Mouse (Mus musculus): ENCODE results near the gene Plppr3.

Plppr3 gene

GRCm38 (mm10) chr10:79853392-79853791 is 21.0 kb downstream of the Plppr3 start:
- DNase-seq (ENCODE audit: low read depth, low spot score) = peak; percentile 68

GRCm38 (mm10) chr10:79852827-79853226 is 21.6 kb downstream of the Plppr3 start:
- no peak for DNase-seq (ENCODE audit: low read depth, low spot score)

- peak; percentile 46 for DNase-seq (ENCODE audit: low read depth, low spot score)
Measured at GRCm38 (mm10) chr10:79852107-79852789, 22.2 kb downstream of the Plppr3 start.

- DNase-seq (ENCODE audit: low read depth, low spot score) = no peak
Measured at GRCm38 (mm10) chr10:79851653-79852052, 22.8 kb downstream of the Plppr3 start.

GRCm38 (mm10) chr10:79849941-79850628 is 24.3 kb downstream of the Plppr3 start:
- DNase-seq (ENCODE audit: low read depth, low spot score) = peak; percentile 52

GRCm38 (mm10) chr10:79846553-79846952 is 27.9 kb downstream of the Plppr3 start:
- DNase-seq (ENCODE audit: low read depth, low spot score) = no peak

DNA sequence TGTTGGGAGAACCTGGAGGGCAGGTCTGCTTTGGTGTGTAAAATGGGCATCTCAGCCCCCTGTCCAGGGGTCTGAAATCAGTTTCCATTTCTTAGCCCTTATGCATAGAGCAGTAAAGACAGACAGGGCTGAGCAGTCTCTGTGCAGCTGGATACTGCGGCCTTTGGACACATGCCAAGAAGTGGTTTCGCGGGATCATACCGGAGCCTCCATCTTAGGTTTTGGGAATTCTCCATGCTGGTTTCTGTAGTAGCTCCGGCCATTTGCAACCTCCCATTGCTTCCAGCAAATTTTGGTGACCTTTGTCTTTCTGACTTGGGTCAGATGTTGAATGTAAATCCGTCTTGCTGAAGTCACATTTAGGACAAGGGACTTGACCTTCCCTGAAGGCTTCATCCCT is 31.0 kb downstream of the Plppr3 start:
- no peak for DNase-seq (ENCODE audit: low read depth, low spot score)

DNA sequence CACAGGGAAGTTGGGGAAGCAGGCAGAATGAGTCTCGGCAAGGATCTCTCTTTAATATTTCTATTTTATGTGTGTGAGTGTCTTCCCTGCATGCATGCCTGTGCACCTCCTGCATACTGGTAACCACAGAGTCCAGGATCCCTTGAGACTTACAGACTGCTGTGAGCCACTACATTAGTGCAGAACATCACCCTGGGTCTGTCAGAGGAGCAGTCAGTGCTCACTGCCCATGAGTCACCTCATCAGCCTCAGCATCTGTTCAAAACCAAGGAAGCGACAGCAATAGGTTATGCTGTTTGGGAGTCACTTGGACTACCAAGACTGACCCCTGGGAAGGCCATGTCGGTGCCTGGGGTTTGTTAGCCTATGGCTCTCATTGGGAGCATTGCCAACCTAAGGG is 32.1 kb downstream of the Plppr3 start:
- DNase-seq (ENCODE audit: low read depth, low spot score) = no peak

DNA sequence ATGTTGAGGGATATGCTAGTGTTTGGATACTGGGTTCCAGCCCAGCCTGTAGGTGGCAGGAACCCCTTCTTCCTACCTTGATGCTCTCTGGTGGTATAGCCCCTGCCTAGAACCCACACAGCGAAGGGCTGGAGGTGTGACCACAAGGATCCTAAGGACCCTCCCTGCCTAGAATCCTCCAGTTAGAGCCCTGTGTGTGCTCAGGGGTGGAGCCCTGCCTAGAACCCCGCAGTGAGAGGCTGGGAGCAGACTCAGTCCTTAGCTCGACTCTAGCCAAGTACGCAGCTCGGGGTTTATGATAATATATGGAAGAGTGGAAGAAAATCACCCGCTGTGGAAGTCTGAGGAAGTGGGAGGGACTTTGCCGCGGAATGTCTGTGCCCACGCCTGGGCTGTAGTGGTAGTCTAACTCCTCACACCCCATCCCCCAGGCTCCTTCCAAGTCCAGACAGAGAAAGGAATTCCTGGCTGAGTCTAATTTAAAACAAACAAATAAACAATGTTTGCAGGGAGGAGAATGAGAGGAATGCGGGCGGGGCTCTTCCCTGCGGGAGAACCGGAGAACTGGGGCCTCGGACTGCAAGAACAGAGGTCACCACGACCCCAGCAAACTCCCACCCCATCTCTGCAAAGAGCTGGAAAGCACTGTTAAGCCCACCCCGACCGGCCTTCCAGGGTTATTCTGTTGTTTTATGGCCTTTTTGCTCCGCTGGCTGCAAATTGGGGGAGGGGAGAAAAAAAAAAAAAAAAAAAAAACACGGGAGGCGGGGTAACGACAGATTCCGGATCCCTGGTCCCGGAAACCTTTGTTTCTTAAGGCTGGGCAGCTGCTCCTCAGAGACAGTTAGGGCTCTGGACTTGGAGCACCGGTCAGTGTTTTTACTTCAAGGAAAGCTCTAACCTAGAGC is 33.5 kb downstream of the Plppr3 start:
- peak; percentile 19 for DNase-seq (ENCODE audit: low read depth, low spot score)

DNA sequence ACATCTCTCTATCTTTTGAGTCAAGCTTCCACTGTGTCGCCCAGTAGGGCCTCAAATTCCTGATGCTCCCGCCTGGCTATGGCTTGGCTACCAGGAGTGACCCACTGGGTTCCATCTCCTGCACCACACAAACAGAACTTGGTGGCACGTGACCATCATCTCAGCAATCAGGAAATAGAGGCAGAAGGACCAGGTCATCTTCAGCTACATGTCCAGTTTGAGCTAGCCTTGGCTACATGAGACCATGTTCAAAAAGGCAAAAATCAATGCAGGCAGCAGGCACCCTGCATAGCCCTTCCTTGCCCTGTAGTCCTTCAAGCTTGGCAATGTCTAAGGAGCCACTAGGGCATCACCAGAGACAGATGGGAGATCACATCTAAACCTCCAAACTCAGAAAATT is 34.3 kb downstream of the Plppr3 start:
- DNase-seq (ENCODE audit: low read depth, low spot score) = no peak

GRCm38 (mm10) chr10:79838151-79838550 is 36.3 kb downstream of the Plppr3 start:
- DNase-seq (ENCODE audit: low read depth, low spot score) = no peak

DNA sequence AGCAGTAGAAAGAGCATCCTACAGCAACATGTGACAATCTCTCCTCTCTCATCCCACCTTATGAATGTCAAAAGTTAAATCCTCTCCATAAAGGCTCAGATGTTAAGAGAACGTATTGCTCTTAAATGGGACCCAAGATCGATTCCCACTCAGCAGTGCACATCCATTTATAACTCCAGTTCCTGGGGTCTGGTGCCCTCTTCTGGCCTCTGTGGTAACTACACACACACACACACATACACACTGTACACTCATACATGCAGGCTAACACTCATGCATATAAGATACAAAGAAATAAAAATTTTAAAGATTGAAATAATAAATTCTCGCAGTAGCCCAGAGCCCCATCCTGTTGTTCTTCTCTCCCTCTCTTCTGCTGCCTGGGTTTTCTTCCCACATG is 37.5 kb downstream of the Plppr3 start:
- DNase-seq (ENCODE audit: low read depth, low spot score) = no peak

DNA sequence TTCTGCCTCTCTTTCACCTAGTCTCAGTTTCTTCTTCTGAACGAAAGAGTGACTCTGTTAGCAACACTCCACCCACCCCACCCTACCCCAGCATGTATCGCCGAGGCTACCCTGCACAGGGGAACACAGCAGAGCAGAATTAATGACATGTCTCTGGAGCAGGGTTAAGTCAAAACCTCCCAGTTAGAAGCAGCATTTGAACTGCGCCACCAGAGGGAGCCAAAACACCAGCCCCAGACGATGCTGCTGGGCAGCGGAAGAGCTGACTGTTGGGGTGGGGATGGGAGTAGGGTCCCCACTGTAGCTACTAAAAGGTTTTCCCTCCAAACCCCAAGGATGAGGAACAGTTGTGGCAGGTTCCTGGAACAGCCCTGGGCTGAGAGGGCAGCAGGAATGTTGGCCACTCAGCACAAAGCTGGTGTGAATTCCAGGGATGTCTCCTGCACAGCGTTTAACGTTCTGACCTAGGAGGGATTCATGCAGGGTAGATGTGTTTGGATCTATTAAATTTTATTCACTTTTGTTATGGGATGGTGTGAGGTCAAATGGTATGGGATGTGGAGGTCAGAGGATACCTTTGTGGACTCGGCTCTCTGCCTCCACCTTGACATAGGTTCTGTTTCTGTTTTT is 39.5 kb downstream of the Plppr3 start:
- DNase-seq (ENCODE audit: low read depth, low spot score) = peak; percentile 77

DNA sequence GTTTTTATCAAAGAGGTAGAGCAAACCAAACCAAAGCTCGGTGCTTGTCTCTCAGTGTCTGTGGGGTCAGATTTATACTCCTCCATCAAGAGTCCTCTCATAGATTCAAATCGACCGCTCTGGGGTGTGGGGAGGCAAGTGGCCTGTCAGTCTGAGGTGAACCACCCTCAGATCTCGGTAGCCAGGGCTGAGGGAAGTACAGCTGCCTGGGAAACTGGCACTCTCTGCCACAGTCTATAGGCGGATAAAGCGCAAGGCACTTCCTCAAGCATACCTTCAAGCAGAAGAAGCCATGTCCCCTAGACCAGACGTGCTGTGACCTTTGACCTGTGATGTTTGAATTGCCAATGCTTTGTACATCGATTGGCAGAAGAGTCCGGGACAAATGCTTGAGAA is 41.6 kb downstream of the Plppr3 start:
- no peak for DNase-seq (ENCODE audit: low read depth, low spot score)

- DNase-seq (ENCODE audit: low read depth, low spot score) = peak; percentile 40
Measured at GRCm38 (mm10) chr10:79832026-79832785, 42.2 kb downstream of the Plppr3 start.

- DNase-seq (ENCODE audit: low read depth, low spot score) = no peak
Measured at GRCm38 (mm10) chr10:79831583-79831982, 42.9 kb downstream of the Plppr3 start.

DNA sequence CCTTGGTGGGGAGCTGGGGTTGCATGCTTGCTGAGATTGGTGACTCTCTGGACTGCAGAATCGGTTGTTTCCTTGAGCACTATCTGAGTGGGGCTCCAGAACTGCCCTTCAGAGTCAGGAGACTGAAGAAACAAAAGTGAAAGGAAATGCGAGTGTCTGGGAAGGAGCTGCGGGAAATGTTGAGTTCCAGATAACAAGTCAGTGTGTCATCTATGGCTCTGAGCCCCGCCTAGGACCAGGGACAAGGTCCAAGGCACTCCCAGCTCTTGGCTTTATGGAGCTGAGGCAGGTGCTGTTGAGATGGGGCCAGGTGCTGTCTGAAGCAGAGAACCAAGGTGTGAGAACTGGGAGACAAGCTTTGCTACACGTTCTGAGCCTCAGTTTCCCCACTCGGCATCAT is 50.0 kb downstream of the Plppr3 start:
- DNase-seq (ENCODE audit: low read depth, low spot score) = no peak

- DNase-seq (ENCODE audit: low read depth, low spot score) = no peak
Measured at GRCm38 (mm10) chr10:79823011-79823410, 51.4 kb downstream of the Plppr3 start.

DNA sequence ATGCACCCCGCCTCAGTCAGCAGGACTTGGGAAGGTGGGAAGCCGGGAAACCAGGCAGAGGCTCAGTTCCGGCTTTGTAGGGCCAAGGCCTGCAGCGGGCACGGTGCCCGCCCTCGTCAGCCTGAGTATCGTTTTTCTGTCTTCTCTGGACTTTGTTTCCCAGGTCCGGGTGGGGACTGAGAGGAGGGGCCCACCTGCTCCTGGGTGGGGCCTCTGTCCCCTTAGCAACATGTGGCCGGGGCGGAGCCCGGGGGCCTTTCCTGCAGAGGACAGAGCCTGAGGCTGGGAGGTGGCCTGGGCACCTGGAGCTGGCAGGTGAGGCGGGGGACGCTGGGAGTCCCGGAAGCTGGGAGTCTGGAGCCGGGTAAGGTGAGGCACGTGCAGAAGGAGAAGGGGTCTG is 52.1 kb downstream of the Plppr3 start:
- DNase-seq (ENCODE audit: low read depth, low spot score) = no peak

GRCm38 (mm10) chr10:79821731-79822130 is 52.7 kb downstream of the Plppr3 start:
- no peak for DNase-seq (ENCODE audit: low read depth, low spot score)

GRCm38 (mm10) chr10:79820782-79821181 is 53.7 kb downstream of the Plppr3 start, which contains the start of gene Misp:
Gene Misp (plus strand): TSS chr10:79820989.
- no peak for DNase-seq (ENCODE audit: low read depth, low spot score)

Measured in CD4-positive helper T cell, adult 2 months (primary cell).